Mouse (Mus musculus): ENCODE measurements around the gene Tgm2.

DNA sequence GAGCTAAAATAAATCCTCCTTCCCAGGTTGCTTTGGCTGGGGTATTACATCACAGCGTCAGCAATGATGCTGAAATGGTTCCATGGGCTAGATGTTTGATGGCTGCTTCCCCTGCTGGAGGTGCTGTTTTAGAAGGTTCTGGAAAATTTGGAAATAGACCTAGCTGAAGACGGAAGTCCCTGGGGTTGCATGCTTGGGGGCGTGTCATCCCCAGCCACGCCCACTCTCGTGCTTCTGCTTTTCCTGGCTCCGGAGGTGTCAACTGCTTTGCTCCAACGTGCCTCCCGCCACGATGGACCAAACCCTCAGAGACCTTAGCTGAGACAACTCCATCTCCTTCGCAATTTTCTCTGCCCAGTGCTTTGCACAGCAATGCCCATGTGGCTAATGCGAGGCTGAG is 43.2 kb upstream of the Tgm2 start:
- TF ChIP-seq CTCF (IDR thresholded peaks at IDR 0.05; ENCODE audit: extremely low read depth, insufficient read depth, low read length) (no peak), POLR2A (IDR thresholded peaks at IDR 0.05; ENCODE audit: extremely low read depth, insufficient read depth, low read length) (no peak)
